Mouse (Mus musculus) liver, adult 2 months (tissue): ENCODE data around the gene Gm28576. TPM values are rescaled to one million over a fixed set of nuclear protein-coding genes. Genes with fewer than 3 reads are reported as not detected.
"Not testable (repeated sequence)": the region's sequence is repeated elsewhere in the genome, so short reads cannot be mapped to it uniquely, and the experiment has no call there.

ENCODE experiments used
- DNase-seq: peaks from one replicate; pipeline ENCODE4 v3.0.0-alpha.2; 2011; ENCODE audit warnings: low read depth, low spot score; ENCODE audit errors: extremely low read depth
- H3K27ac ChIP-seq: fragments of 200-500 bp; replicated peaks from 2 replicates; pipeline ENCODE4 v1.5.1; 2012; ENCODE audit warnings: low read depth, mild to moderate bottlenecking, control low read depth, inconsistent platforms, low read length; ENCODE audit not compliant: insufficient read depth
- H3K27me3 ChIP-seq: fragments of 200-500 bp; 2 replicates; pipeline ENCODE4 v1.6.1; 2012; ENCODE audit warnings: mild to moderate bottlenecking, moderate library complexity, low read length, inconsistent platforms; ENCODE audit not compliant: control insufficient read depth, insufficient read depth
- H3K36me3 ChIP-seq: fragments of 200-500 bp; 2 replicates; pipeline ENCODE4 v1.6.1; 2012; ENCODE audit warnings: low read length, inconsistent platforms; ENCODE audit not compliant: control insufficient read depth, insufficient read depth
- H3K4me1 ChIP-seq: fragments of 200-500 bp; 2 replicates; pipeline ENCODE4 v1.6.1; 2011; ENCODE audit warnings: low read length; ENCODE audit not compliant: control insufficient read depth, insufficient read depth
- H3K4me3 ChIP-seq: fragments of 200-500 bp; 2 replicates; pipeline ENCODE4 v1.5.1; 2011; ENCODE audit warnings: low read depth, mild to moderate bottlenecking, control low read depth, low read length, moderate library complexity; ENCODE audit not compliant: insufficient read depth
- H3K79me2 ChIP-seq: fragments of 200-500 bp; 2 replicates; pipeline ENCODE4 v1.6.1; 2012; ENCODE audit warnings: inconsistent platforms, mild to moderate bottlenecking, low read length, moderate library complexity; ENCODE audit not compliant: control insufficient read depth, insufficient read depth
- H3K9ac ChIP-seq: fragments of 200-500 bp; 2 replicates; pipeline ENCODE4 v1.6.1; 2012; ENCODE audit warnings: low read depth, mild to moderate bottlenecking, control low read depth, inconsistent platforms, low read length
- WGBS: fragments of 180-500 bp; shearing (Covaris S2); methylation state at CpG from one replicate; pipeline ENCODE4 v1.1.7; 2018; 5-methylcytosine and 5-hydroxymethylcytosine counted together
- polyA plus RNA-seq: library from polyadenylated mRNA; depleted of rRNA; stranded (reverse); fragments of >200 nt; gene quantifications from 2 replicates; pipeline ENCODE4 v1.2.3, GENCODE M21; 2012; rRNA removed
- total RNA-seq: library from RNA; depleted of rRNA; stranded (reverse); fragments of >200 nt; gene quantifications from 2 replicates; pipeline ENCODE4 v1.2.3, GENCODE M21; 2014; rRNA removed

Gm28576 gene
- total RNA-seq = not detected in 2 replicates
- polyA plus RNA-seq = not detected in 2 replicates

DNA sequence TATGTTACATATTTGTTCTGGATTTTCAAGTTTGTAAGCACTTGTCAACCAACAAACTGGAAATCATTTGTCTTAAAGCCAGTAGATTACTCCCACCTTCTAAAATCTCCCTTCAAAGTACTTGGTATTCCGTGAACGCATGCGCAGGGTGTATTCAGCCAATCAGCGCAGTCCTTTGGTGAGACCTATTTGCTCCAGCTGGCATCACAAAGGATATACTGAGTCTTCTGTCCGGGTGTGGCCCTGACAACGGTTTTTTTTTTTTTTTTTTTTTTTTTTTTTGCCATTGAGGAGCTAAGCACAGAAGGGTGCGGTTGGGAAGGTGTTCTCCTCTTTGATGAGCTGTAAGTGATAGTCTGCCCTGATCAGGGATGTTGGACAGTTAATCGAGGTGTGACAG is at the start of gene Gm28576:
Gm28576 (plus strand) TSS at position 301 of the 400 bp plus-strand sequence.
- DNase-seq, H3K27ac ChIP-seq: not testable (repeated sequence)
- WGBS = no CpG with 5 or more reads among the region's 8 CpGs

More for the DNA sequence above, at the start of gene Gm28576:
- H3K9ac ChIP-seq, H3K27me3 ChIP-seq, H3K4me1 ChIP-seq, H3K36me3 ChIP-seq, H3K4me3 ChIP-seq, H3K79me2 ChIP-seq: not testable (repeated sequence)

Other genes with a start within 250 kb of the Gm28576 start
- gene Gm20826, start 84.5 kb upstream of the Gm28576 start, total RNA-seq = not detected in 2 replicates
- not detected in 2 replicates for gene Gm20826, start 84.5 kb upstream of the Gm28576 start, polyA plus RNA-seq